Mouse (Mus musculus) thymus, adult 2 months (tissue): Measurements from ENCODE around the gene Ptdss2. TPM values are rescaled to one million over a fixed set of nuclear protein-coding genes. Genes with fewer than 3 reads are reported as not detected.

Experiments
- DNase-seq: peaks from one replicate; pipeline ENCODE4 v3.0.0; 2021
- H3K27ac ChIP-seq: fragments of 200-500 bp; 2 replicates; pipeline ENCODE4 v1.5.1; 2012; ENCODE audit warnings: low read length, control low read depth; ENCODE audit not compliant: control insufficient read depth, insufficient read depth
- H3K27me3 ChIP-seq: fragments of 200-500 bp; 2 replicates; pipeline ENCODE4 v1.6.1; 2012; ENCODE audit warnings: mild to moderate bottlenecking, low read length, moderate library complexity, mixed read lengths; ENCODE audit not compliant: control insufficient read depth, insufficient read depth
- H3K36me3 ChIP-seq: fragments of 200-500 bp; 2 replicates; pipeline ENCODE4 v1.6.1; 2012; ENCODE audit warnings: mild to moderate bottlenecking, low read length, moderate library complexity; ENCODE audit not compliant: control insufficient read depth, insufficient read depth
- H3K4me1 ChIP-seq: fragments of 200-500 bp; replicated peaks from 2 replicates; pipeline ENCODE4 v1.6.1; 2012; ENCODE audit warnings: low read length; ENCODE audit not compliant: control insufficient read depth, insufficient read depth
- H3K4me3 ChIP-seq: fragments of 200-500 bp; 2 replicates; pipeline ENCODE4 v1.5.1; 2012; ENCODE audit warnings: mild to moderate bottlenecking, low read length, control low read depth, moderate library complexity; ENCODE audit not compliant: control insufficient read depth, insufficient read depth
- CTCF ChIP-seq: fragments of 200-500 bp; IDR thresholded peaks from 2 replicates; pipeline ENCODE4 v1.5.1; 2012; ENCODE audit warnings: mild to moderate bottlenecking, control low read depth, low read length, moderate library complexity, borderline replicate concordance; ENCODE audit not compliant: control insufficient read depth, poor library complexity, insufficient read depth; ENCODE audit errors: extremely low read depth
- POLR2A ChIP-seq: fragments of 200-500 bp; IDR thresholded peaks from 2 replicates; pipeline ENCODE4 v1.6.1; 2012; ENCODE audit warnings: mild to moderate bottlenecking, low read length, control low read depth, moderate library complexity; ENCODE audit not compliant: control insufficient read depth, poor library complexity, insufficient read depth; ENCODE audit errors: extremely low read depth
- WGBS: fragments of 180-500 bp; shearing (Covaris S2); methylation state at CpG from one replicate; pipeline ENCODE4 v1.1.7; 2018; 5-methylcytosine and 5-hydroxymethylcytosine counted together
- polyA plus RNA-seq: library from polyadenylated mRNA; depleted of rRNA; stranded (reverse); fragments of >200 nt; gene quantifications from 2 replicates; pipeline ENCODE4 v1.2.3, GENCODE M21; 2012

The Ptdss2 gene
- polyA plus RNA-seq, 1 experiment, result 33.8 TPM

DNA sequence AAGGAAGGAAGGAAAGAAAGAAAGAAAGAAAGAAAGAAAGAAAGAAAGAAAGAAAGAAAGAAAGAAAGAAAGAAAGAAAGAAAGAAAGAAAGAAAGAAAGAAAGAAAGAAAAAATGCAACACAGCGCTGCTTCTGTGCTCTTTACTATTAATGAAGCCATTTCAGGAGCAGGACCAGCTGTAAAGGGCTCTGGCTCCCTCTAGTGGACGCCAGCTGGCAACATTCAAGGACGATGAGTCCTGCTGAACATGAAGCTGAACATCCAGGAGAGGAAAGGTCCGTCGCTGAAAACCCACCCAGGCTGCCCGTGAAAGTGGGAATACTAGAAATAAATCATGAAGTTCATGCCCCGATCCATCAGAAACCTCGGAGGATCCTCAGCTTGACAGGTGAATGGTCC is 54.0 kb downstream of the Ptdss2 start:
- Histone ChIP-seq H3K27ac (no peak overlapping the region), H3K27me3 (no peaks in the 10 kb centered on the region), H3K36me3 (no peaks in the 10 kb centered on the region), H3K4me3 (no peak overlapping the region), H3K4me1 (peaks cover 8% of the 10 kb centered on the region; the same call in 1 of the 2 replicates)
- peak; percentile 73; the same call in 1 of the 2 replicates for TF ChIP-seq CTCF
- TF ChIP-seq POLR2A, result no peak
- 2% methylated on average over 8 of the region's 8 CpGs for WGBS
- peak; percentile 84 for DNase-seq

DNA sequence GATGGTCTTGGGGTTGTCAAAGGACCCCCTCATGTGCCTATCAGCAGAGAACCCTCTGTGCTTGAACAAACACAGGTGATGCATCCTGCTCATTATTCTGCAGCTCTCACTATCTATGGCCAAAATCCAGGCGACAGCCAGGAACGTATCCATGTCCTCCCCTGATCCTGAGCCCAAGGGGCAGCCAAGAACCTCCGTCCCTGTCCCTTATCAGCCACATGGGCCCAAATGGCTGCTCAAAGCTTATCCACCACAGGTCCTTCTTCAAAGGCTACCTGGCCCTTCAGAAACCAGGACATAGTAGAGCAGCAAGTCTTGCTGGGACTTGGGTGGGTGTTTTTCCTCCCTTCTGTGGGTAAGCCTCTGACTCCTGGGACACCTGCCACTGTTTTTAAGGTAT is 66.0 kb downstream of the Ptdss2 start:
- peaks cover 7% of the 10 kb centered on the region for H3K4me1 ChIP-seq
- no peaks in the 10 kb centered on the region for H3K27me3 ChIP-seq
- no peak overlapping the region for H3K27ac ChIP-seq
- no peak overlapping the region for H3K4me3 ChIP-seq
- WGBS, result 95% methylated on average over 3 of the region's 3 CpGs
- TF ChIP-seq POLR2A (no peak), CTCF (no peak)
- no peak for DNase-seq
- peaks cover 15% of the 10 kb centered on the region for H3K36me3 ChIP-seq

DNA sequence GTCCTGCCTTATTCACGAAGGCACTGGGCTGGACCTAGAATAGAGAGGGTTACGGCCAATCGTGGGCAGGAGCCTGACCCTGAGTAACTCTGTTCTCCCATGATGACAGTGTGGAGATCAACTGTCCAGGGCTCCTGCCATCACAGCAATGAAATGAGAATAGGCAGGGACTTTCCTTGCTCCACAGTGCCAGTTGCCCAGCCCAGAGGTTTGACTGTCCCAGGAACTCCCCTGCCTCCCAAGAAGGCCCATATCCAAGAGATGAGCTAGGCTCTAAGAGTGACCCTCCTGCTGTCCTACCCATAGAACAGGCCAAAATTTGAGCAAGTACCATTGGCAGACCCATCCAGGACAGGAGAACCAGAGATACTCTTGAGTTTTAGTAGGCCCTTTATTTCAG is 66.6 kb downstream of the Ptdss2 start:
- H3K4me1 ChIP-seq, result peaks cover 9% of the 10 kb centered on the region
- peaks cover 15% of the 10 kb centered on the region for H3K36me3 ChIP-seq
- TF ChIP-seq CTCF, result no peak
- TF ChIP-seq POLR2A, result no peak
- no peak for DNase-seq
- no peaks in the 10 kb centered on the region for H3K27me3 ChIP-seq
- 97% methylated on average over 3 of the region's 3 CpGs for WGBS
- H3K4me3 ChIP-seq, result no peak overlapping the region
- H3K27ac ChIP-seq, result no peak overlapping the region

DNA sequence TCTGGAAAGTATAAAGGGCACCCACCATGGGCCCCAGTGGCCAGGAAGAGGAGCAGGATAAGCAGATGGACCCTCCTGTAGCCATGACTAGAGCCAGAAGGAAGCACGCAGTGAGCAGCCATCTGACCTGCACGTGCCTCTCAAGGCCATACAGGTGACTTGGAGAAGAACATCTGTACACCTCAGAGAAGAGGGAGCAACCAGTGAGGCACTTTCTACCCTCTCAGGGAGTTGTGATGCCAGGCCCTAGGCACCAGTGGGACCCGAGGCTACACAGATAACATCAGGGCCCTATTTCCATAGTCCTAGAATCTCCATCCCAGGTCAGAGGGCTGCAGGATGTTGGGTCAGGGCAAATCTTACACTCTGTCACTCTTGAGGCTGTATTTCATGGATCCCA is 68.0 kb downstream of the Ptdss2 start:
- Histone ChIP-seq H3K4me1 (peaks cover 12% of the 10 kb centered on the region), H3K4me3 (no peak overlapping the region)
- WGBS, result 91% methylated on average over 3 of the region's 3 CpGs

DNA sequence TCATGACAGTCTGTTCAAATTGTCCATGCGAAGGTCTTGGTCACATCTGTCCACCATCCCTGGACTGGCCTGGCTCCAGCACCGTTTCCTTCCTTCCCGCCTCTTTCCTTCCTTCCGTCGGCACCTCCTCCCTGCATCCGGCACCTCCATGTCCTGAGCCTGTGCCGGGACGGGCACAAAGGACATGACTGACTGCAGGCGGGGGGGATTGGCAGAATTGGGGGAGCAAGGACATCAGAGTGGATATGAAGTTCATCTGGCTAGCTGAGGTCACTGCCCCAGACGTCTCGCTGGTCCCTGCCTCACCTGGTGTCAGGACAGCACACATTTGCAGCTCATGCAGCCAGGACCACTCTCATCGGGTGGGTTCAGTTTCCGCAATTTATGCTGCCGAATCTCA is 68.9 kb downstream of the Ptdss2 start:
- peaks cover 15% of the 10 kb centered on the region for H3K36me3 ChIP-seq
- TF ChIP-seq CTCF, result no peak
- no peak for TF ChIP-seq POLR2A
- DNase-seq, result no peak
- 97% methylated on average over 14 of the region's 14 CpGs for WGBS
- H3K27me3 ChIP-seq, result no peaks in the 10 kb centered on the region
- H3K4me3 ChIP-seq, result no peak overlapping the region
- peaks cover 12% of the 10 kb centered on the region for H3K4me1 ChIP-seq
- H3K27ac ChIP-seq, result no peak overlapping the region

More for the DNA sequence above, 68.0 kb downstream of the Ptdss2 start:
- TF ChIP-seq CTCF, result no peak
- no peak for TF ChIP-seq POLR2A
- no peak for DNase-seq
- Histone ChIP-seq H3K27me3 (no peaks in the 10 kb centered on the region), H3K36me3 (peaks cover 15% of the 10 kb centered on the region), H3K27ac (no peak overlapping the region)

DNA sequence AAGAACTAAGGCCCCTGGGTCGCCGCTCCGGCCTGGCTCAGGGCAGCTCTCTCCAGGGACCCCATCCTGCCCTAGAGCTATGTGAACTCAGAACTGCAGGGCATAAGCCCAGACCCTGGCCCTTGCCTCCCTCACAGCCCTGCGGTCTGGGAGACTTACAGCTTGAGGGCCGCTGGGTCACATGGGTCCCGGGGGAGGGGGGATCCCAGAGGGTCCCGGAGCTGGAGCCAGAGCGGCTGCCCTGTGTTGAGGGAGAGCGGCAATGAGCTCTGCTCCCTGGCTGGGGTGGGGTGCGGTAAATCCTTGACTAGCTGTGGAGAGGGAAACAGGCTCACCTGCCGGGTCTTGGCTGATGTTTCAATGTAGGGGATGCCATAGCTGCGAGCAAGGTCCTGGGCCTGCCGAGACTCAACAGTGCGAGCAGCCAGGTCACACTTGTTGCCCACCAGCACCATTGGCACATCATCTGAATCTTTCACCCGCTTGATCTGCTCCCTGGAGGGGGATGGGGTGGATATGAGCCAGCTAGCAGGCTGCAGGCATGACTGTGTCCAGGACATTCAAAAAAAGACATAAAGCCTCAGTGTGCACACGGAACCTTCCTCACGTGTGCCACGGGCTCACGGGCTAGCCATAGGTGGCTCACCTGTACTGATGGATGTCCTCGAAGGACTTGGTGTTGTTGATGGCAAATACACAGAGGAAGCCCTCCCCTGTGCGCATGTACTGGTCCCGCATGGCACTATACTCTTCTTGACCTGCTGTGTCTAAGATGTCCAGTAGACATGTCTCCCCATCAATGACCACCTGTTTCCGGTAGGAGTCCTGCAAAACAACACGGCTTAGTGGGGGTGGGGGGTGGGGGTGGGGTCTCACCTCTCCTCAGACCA is 69.9 kb downstream of the Ptdss2 start:
- no peaks in the 10 kb centered on the region for H3K27me3 ChIP-seq
- peaks cover 12% of the 10 kb centered on the region for H3K4me1 ChIP-seq
- H3K4me3 ChIP-seq, result no peak overlapping the region
- WGBS, result 97% methylated on average over 24 of the region's 24 CpGs
- TF ChIP-seq CTCF (no peak), POLR2A (no peak)
- peaks cover 15% of the 10 kb centered on the region for H3K36me3 ChIP-seq
- DNase-seq, result no peak
- H3K27ac ChIP-seq, result no peak overlapping the region
